ENCODE assay signal across 8 mouse cellular contexts in the genomic region with DNA sequence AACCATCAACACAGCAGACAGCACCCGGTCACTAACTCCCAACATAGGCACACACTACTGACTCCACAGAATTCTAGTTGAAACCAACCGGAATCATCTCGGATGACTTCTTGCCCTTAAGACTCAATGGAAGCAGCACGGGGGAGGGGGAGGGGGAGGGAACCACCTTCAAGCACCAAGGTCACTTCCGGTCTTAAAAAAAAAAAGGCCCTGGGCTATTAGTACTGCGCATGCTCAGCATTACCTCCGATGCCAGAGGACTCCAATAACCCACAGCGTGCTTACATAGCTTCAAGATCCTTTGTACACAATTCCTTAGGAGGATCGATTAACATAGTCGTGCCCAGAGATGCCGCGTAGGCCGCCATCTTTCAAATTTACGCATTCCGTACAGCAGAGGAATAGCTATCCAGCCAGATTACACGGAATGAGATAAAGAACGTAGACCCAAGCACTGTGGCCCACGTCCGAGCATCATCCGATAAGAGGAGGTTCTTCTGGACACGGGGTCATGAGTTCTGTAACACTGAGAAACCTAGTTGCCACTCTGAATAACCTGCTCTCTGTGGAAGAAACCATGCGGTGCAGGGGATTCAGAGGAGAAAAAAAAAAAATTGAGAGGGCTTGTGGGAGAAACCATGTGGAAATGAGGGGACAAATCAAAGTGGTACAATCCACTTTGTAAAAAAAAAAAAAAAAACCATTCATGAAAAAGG. TPM values are rescaled to one million over a fixed set of nuclear protein-coding genes. Genes with fewer than 3 reads are reported as not detected.
DNase-seq lines count a peak whose midpoint lies in the region; ATAC-seq and TF ChIP-seq lines count a peak whose summit lies in the region.

A gene (minus strand): TSS at position 607 of the 716 bp plus-strand sequence.

- peaks cover 16% of the 10 kb centered on the region for H3K4me1 ChIP-seq in embryonic facial prominence, embryonic 14.5 days (ENCODE audit: control insufficient read depth, insufficient read depth, low read length)
- H3K4me1 ChIP-seq in heart, adult 2 months (ENCODE audit: control insufficient read depth, insufficient read depth, low read length), result no peaks in the 10 kb centered on the region; the same call in 1 of the 2 replicates
- peaks cover 18% of the 10 kb centered on the region for H3K4me1 ChIP-seq in limb, embryonic 13.5 days
- peaks cover 30% of the 10 kb centered on the region for H3K4me1 ChIP-seq in midbrain, embryonic 16.5 days (ENCODE audit: control insufficient read depth, insufficient read depth, low read length)

- peak; percentile 95 for DNase-seq in 416B (ENCODE audit: low read depth)
- peak in 1 of 2 experiments; percentile 29 for DNase-seq in adrenal gland, postnatal 4 days (ENCODE audit: low spot score in 2 of 2)
- peak; percentile 97 for DNase-seq in embryonic facial prominence, embryonic 14.5 days (ENCODE audit: low spot score)
- peak; percentile 68 to 76 for DNase-seq in heart, adult 2 months
- peak; percentile 62 to 76 for DNase-seq in kidney, adult 8-10 months
- DNase-seq in spleen, postnatal 14 days (ENCODE audit: low spot score in 2 of 2), result peak; percentile 9 to 14

- under 1% methylated on average over 22 of the region's 22 CpGs for WGBS in embryonic facial prominence, embryonic 14.5 days
- under 1% methylated on average over 22 of the region's 22 CpGs for WGBS in heart, adult 2 months
- WGBS in limb, embryonic 13.5 days, result under 1% methylated on average over 22 of the region's 22 CpGs
- WGBS in midbrain, embryonic 16.5 days, result under 1% methylated on average over 22 of the region's 22 CpGs

- ATAC-seq in embryonic facial prominence, embryonic 14.5 days (ENCODE audit: low read depth), result peak; percentile 87
- ATAC-seq in limb, embryonic 13.5 days (ENCODE audit: low FRiP score, low read depth), result peak; percentile 83
- peak; percentile 90 for ATAC-seq in midbrain, embryonic 16.5 days

- peak; percentile 89 for TF ChIP-seq POLR2A in heart, adult 2 months (IDR thresholded peaks at IDR 0.05; ENCODE audit: insufficient read depth, low read depth, low read length)

- peak within 1 kb of the TSS; percentile 95 for H3K27ac ChIP-seq in embryonic facial prominence, embryonic 14.5 days (replicated peaks; ENCODE audit: low read depth, low read length)
- H3K27ac ChIP-seq in heart, adult 2 months, result peak within 1 kb of the TSS; percentile 91
- H3K27ac ChIP-seq in limb, embryonic 13.5 days, result peak within 1 kb of the TSS; percentile 94
- peak within 1 kb of the TSS; percentile 85 for H3K27ac ChIP-seq in midbrain, embryonic 16.5 days (ENCODE audit: low read length)

- TF ChIP-seq EP300 in heart, adult 2 months (IDR thresholded peaks at IDR 0.05; ENCODE audit: insufficient read depth, low read depth, low read length), result 0 out of 2 replicates have a peak, but pooled peaks have one; percentile 28

- intact Hi-C loops in heart, adult 2 months (cut with DNase I), result loop anchor here (2.0 to 5.0 kb wide), 5 partner anchors 45 to 186 kb away; a partner anchor contains a TSS

- peak within 1 kb of the TSS; percentile 70 for H3K9ac ChIP-seq in embryonic facial prominence, embryonic 14.5 days (ENCODE audit: low read depth, low read length)
- H3K9ac ChIP-seq in heart, adult 2 months (ENCODE audit: low read depth, low read length), result peak within 1 kb of the TSS; percentile 69
- H3K9ac ChIP-seq in limb, embryonic 13.5 days, result peak within 1 kb of the TSS; percentile 75
- peak within 1 kb of the TSS; percentile 74 for H3K9ac ChIP-seq in midbrain, embryonic 16.5 days (ENCODE audit: low read depth, low read length)

- no peaks in the 10 kb centered on the region for H3K9me3 ChIP-seq in embryonic facial prominence, embryonic 14.5 days (ENCODE audit: control insufficient read depth, low read length)
- H3K9me3 ChIP-seq in limb, embryonic 13.5 days, result no peaks in the 10 kb centered on the region
- no peaks in the 10 kb centered on the region for H3K9me3 ChIP-seq in midbrain, embryonic 16.5 days (replicated peaks; ENCODE audit: control insufficient read depth, low read length, poor library complexity, severe bottlenecking)

- H3K27me3 ChIP-seq in embryonic facial prominence, embryonic 14.5 days (replicated peaks; ENCODE audit: control insufficient read depth, insufficient read depth, low read length), result no peaks in the 10 kb centered on the region
- H3K27me3 ChIP-seq in heart, adult 2 months (ENCODE audit: control insufficient read depth, insufficient read depth, low read length), result no peaks in the 10 kb centered on the region
- no peaks in the 10 kb centered on the region for H3K27me3 ChIP-seq in limb, embryonic 13.5 days
- H3K27me3 ChIP-seq in midbrain, embryonic 16.5 days (ENCODE audit: control insufficient read depth, insufficient read depth, low read depth, low read length), result no peaks in the 10 kb centered on the region

- peaks cover 21% of the 10 kb centered on the region for H3K36me3 ChIP-seq in embryonic facial prominence, embryonic 14.5 days (ENCODE audit: control insufficient read depth, insufficient read depth, low read length)
- H3K36me3 ChIP-seq in heart, adult 2 months (ENCODE audit: control insufficient read depth, insufficient read depth, low read length), result peaks cover 5% of the 10 kb centered on the region
- H3K36me3 ChIP-seq in limb, embryonic 13.5 days, result peaks cover 22% of the 10 kb centered on the region
- H3K36me3 ChIP-seq in midbrain, embryonic 16.5 days (ENCODE audit: control insufficient read depth, insufficient read depth, low read length), result peaks cover 13% of the 10 kb centered on the region

- peak within 1 kb of the TSS; percentile 63 for H3K4me2 ChIP-seq in embryonic facial prominence, embryonic 14.5 days (ENCODE audit: low read depth, low read length)
- H3K4me2 ChIP-seq in limb, embryonic 13.5 days (replicated peaks), result peak within 1 kb of the TSS; percentile 68
- peak within 1 kb of the TSS; percentile 60 for H3K4me2 ChIP-seq in midbrain, embryonic 16.5 days (ENCODE audit: low read length)

- H3K79me2 ChIP-seq in heart, adult 2 months (replicated peaks; ENCODE audit: control insufficient read depth, insufficient read depth, low read length), result peaks cover 3% of the 10 kb centered on the region; the same call in 1 of the 2 replicates

- peak within 1 kb of the TSS; percentile 61 for H3K4me3 ChIP-seq in embryonic facial prominence, embryonic 14.5 days (ENCODE audit: low read depth, low read length)
- peak within 1 kb of the TSS; percentile 72 for H3K4me3 ChIP-seq in heart, adult 2 months
- H3K4me3 ChIP-seq in limb, embryonic 13.5 days, result peak within 1 kb of the TSS; percentile 59
- H3K4me3 ChIP-seq in midbrain, embryonic 16.5 days (ENCODE audit: low read depth, low read length), result peak within 1 kb of the TSS; percentile 70

- 0 out of 2 replicates have a peak, but pooled peaks have one; percentile 13 for TF ChIP-seq CTCF in heart, adult 2 months (IDR thresholded peaks at IDR 0.05)

RNA-seq across cellular contexts. Expression of the gene that starts here (rescaled TPM):
- 10 to 100 TPM; 15.4 to 16.6 TPM for total RNA-seq in adrenal gland, postnatal 4 days (2021)
- polyA plus RNA-seq in embryonic facial prominence, embryonic 14.5 days (2014; fragmentation: Nextera tagmentation; extraction: Ambion mirVana), result 12.0 and 13.7 TPM in 2 replicates
- total RNA-seq in heart, adult 2 months (2021), result 1 to 10 TPM; 7.3 to 8.4 TPM
- polyA plus RNA-seq in heart, adult 2 months (2012; rRNA removed), result 3.6 and 6.4 TPM in 2 replicates
- polyA plus RNA-seq in limb, embryonic 13.5 days (2015; fragmentation: Nextera tagmentation; extraction: Ambion mirVana), result 14.5 and 14.7 TPM in 2 replicates
- polyA plus RNA-seq in midbrain, embryonic 16.5 days (2015; fragmentation: Nextera tagmentation; extraction: Ambion mirVana), result 14.0 and 14.7 TPM in 2 replicates
